Comparison of ENCODE assay signal across 18 mouse cellular contexts in genomic region chr11:67670031-67670430, GRCm38 (mm10). TPM values are rescaled to one million over a fixed set of nuclear protein-coding genes. Genes with fewer than 3 reads are reported as not detected.
"Had no signal": no experiment of that assay in that cellular context is flagged by ENCODE, and none has a peak within 500 bp of the region (broad histone marks: within the 10 kb centered on the region; RNA-seq: fewer than 3 reads in every experiment).

No protein-coding gene starts in this region.

- H3K4me1 ChIP-seq: kidney, embryonic 15.5 days; midbrain, embryonic 13.5 days had no signal

- H3K27me3 ChIP-seq: kidney, embryonic 15.5 days; limb, embryonic 13.5 days; midbrain, embryonic 13.5 days had no signal

- H3K4me2 ChIP-seq: kidney, embryonic 15.5 days; limb, embryonic 13.5 days; midbrain, embryonic 13.5 days had no signal

- H3K9me3 ChIP-seq: kidney, embryonic 15.5 days; limb, embryonic 13.5 days; midbrain, embryonic 13.5 days had no signal

- H3K36me3 ChIP-seq: kidney, embryonic 15.5 days; limb, embryonic 13.5 days; midbrain, embryonic 13.5 days had no signal

- H3K4me3 ChIP-seq: kidney, embryonic 15.5 days; limb, embryonic 13.5 days; midbrain, embryonic 13.5 days had no signal

- DNase-seq: kidney, adult 18-20 months; kidney, postnatal 14 days; lung, adult 2 months; lung, postnatal 36 days; right cerebral cortex, adult 18-20 months; right cerebral cortex, postnatal 25 days; thymus, adult 18-20 months; thymus, postnatal 25 days had no signal

- H3K9ac ChIP-seq: kidney, embryonic 15.5 days; limb, embryonic 13.5 days; liver, embryonic 14.5 days; midbrain, embryonic 13.5 days had no signal

- ATAC-seq: lung, postnatal 0 days; midbrain, embryonic 13.5 days had no signal

- H3K27ac ChIP-seq: kidney, embryonic 15.5 days; limb, embryonic 13.5 days; liver, embryonic 14.5 days; midbrain, embryonic 13.5 days had no signal

RNA-seq across cellular contexts. Expression of gene Rcvrn, which starts 25.1 kb away (rescaled TPM):
- total RNA-seq: liver, adult 2 months; megakaryocyte progenitor cell, adult 5-6 weeks; midbrain, postnatal 0 days had no signal
- polyA plus RNA-seq: kidney, embryonic 15.5 days; limb, embryonic 13.5 days; liver, adult 2 months; liver, embryonic 14.5 days; lung, postnatal 0 days; midbrain, embryonic 13.5 days; midbrain, postnatal 0 days; neural tube, embryonic 14.5 days; stomach, embryonic 14.5 days had no signal
